ENCODE assay signal across 9 mouse cellular contexts in the genomic region with DNA sequence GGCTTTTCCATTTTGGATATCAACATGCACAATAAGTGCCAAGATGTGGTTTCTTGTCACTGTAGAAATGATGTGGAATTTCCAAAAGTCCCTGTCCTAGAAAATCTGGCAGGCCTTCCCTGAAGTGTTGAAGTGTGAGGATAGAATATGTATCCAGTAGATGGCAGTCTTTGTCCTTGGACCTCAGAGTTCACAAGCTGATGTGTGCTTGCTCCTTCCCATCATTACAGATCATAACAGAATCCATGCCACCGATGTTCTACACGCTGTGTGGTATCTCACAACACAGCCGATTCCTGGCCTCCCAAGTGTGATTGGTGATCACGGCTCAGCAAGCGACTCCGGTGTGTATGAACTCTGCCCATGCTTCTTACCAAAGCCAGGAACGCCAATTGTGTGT. TPM values are rescaled to one million over a fixed set of nuclear protein-coding genes. Genes with fewer than 3 reads are reported as not detected.
A peak's percentile ranks its signal among the peaks of the same experiment; 100 is the strongest.
DNase-seq lines count a peak whose midpoint lies in the region; ATAC-seq and TF ChIP-seq lines count a peak whose summit lies in the region.
"Had no signal": no experiment of that assay in that cellular context is flagged by ENCODE, and none has a peak within 500 bp of the region (broad histone marks: within the 10 kb centered on the region; RNA-seq: fewer than 3 reads in every experiment).

No protein-coding gene starts in this region.

- no peak overlapping the region for H3K4me3 ChIP-seq in heart, adult 2 months
- no peak overlapping the region for H3K4me3 ChIP-seq in neural tube, embryonic 15.5 days (replicated peaks)

- no peaks in the 10 kb centered on the region for H3K27me3 ChIP-seq in heart, adult 2 months (ENCODE audit: control insufficient read depth, insufficient read depth, low read length)
- H3K27me3 ChIP-seq in neural tube, embryonic 15.5 days (replicated peaks), result no peaks in the 10 kb centered on the region

- H3K4me1 ChIP-seq in heart, adult 2 months (ENCODE audit: control insufficient read depth, insufficient read depth, low read length), result peaks cover 1% of the 10 kb centered on the region; the same call in 1 of the 2 replicates
- H3K4me1 ChIP-seq in neural tube, embryonic 15.5 days, result peaks cover 6% of the 10 kb centered on the region; the same call in 1 of the 2 replicates

- no peaks in the 10 kb centered on the region for H3K36me3 ChIP-seq in heart, adult 2 months (ENCODE audit: control insufficient read depth, insufficient read depth, low read length)
- H3K36me3 ChIP-seq in neural tube, embryonic 15.5 days, result no peaks in the 10 kb centered on the region

- 48% methylated on average over 7 of the region's 7 CpGs for WGBS in heart, adult 2 months
- 73% methylated on average over 7 of the region's 7 CpGs for WGBS in neural tube, embryonic 15.5 days

- peak; percentile 66 for TF ChIP-seq CTCF in heart, adult 2 months (IDR thresholded peaks at IDR 0.05)

- no peak overlapping the region for H3K27ac ChIP-seq in heart, adult 2 months
- no peak overlapping the region for H3K27ac ChIP-seq in neural tube, embryonic 15.5 days (replicated peaks)

- TF ChIP-seq POLR2A in heart, adult 2 months (IDR thresholded peaks at IDR 0.05; ENCODE audit: insufficient read depth, low read depth, low read length), result no peak

- no peak for DNase-seq in heart, adult 2 months
- DNase-seq in heart, postnatal 36 days, result no peak
- DNase-seq in 416B (ENCODE audit: low read depth), result peak; percentile 52
- DNase-seq in cerebellum, postnatal 25 days, result peak; percentile 11 to 18
- DNase-seq in kidney, postnatal 14 days, result peak; percentile 25
- no peak for DNase-seq in spleen, postnatal 10 days (ENCODE audit: low spot score in 2 of 2)
- DNase-seq in thymus, postnatal 0 days (ENCODE audit: low spot score), result no peak

- H3K9me3 ChIP-seq in neural tube, embryonic 15.5 days (replicated peaks), result no peaks in the 10 kb centered on the region

- no peak overlapping the region for H3K9ac ChIP-seq in heart, adult 2 months (ENCODE audit: low read depth, low read length)
- no peak overlapping the region for H3K9ac ChIP-seq in neural tube, embryonic 15.5 days (replicated peaks)

- ATAC-seq in neural tube, embryonic 15.5 days (ENCODE audit: low FRiP score), result peak; percentile 53

- intact Hi-C loops in heart, adult 2 months (cut with DNase I), result loop anchor here (5.0 kb wide), 1 partner anchor 90 kb away; no protein-coding TSS in a partner anchor
- intact Hi-C loops in heart, postnatal 36 days (cut with DNase I), result loop anchor here (5.0 kb wide), 2 partner anchors 90 to 310 kb away; no protein-coding TSS in a partner anchor

- H3K79me2 ChIP-seq in heart, adult 2 months (replicated peaks; ENCODE audit: control insufficient read depth, insufficient read depth, low read length), result no peaks in the 10 kb centered on the region

- no peak for TF ChIP-seq EP300 in heart, adult 2 months (IDR thresholded peaks at IDR 0.05; ENCODE audit: insufficient read depth, low read depth, low read length)

- H3K4me2 ChIP-seq in neural tube, embryonic 15.5 days, result no peak overlapping the region

RNA-seq across cellular contexts. Expression of a gene that starts 36.9 kb away (rescaled TPM):
- total RNA-seq in heart, adult 2 months (2021), result under 1 TPM; 0.23 TPM
- 0.14 and 0.35 TPM in 2 replicates for polyA plus RNA-seq in heart, adult 2 months (2012; rRNA removed)
- under 1 TPM; 0.44 to 0.62 TPM for total RNA-seq in heart, postnatal 36 days (2021)
- 10.8 and 12.6 TPM in 2 replicates for polyA plus RNA-seq in neural tube, embryonic 15.5 days (2015; fragmentation: Nextera tagmentation; extraction: Ambion mirVana)
- polyA plus RNA-seq in thymus, postnatal 0 days (2015; fragmentation: Nextera tagmentation; extraction: Ambion mirVana), result 0.04 TPM in 1 of 2 replicates, not detected in the other
- total RNA-seq: hematopoietic stem cell, adult 5-6 weeks had no signal

Comparison
In these comparisons a context has a peak if more than half of its experiments do, and no peak if none do; other contexts are left out.
1. DNase-seq: peak in 416B (single experiment), cerebellum, postnatal 25 days (2 of 2) and kidney, postnatal 14 days (single experiment); none in heart, adult 2 months (0 of 2), heart, postnatal 36 days (0 of 2), spleen, postnatal 10 days (0 of 2) and thymus, postnatal 0 days (single experiment).